Mouse (Mus musculus): ENCODE results near the gene Rbm47.

Rbm47 gene

GRCm38 (mm10) chr5:66061667-66062045 is 111.3 kb downstream of the Rbm47 start:
- no peak for DNase-seq

GRCm38 (mm10) chr5:66058844-66059243 is 114.1 kb downstream of the Rbm47 start:
- DNase-seq = no peak

GRCm38 (mm10) chr5:66056680-66057079 is 116.2 kb downstream of the Rbm47 start:
- DNase-seq = no peak

- DNase-seq = no peak
These were observed 118.5 kb downstream of the Rbm47 start for GRCm38 (mm10) chr5:66054394-66054793.

- DNase-seq = no peak
These were observed 120.0 kb downstream of the Rbm47 start for GRCm38 (mm10) chr5:66052777-66053548.

- no peak for DNase-seq
These were observed 122.1 kb downstream of the Rbm47 start for GRCm38 (mm10) chr5:66050841-66051240.

GRCm38 (mm10) chr5:66046356-66046755 is 126.6 kb downstream of the Rbm47 start:
- no peak for DNase-seq

GRCm38 (mm10) chr5:66043897-66044296 is 129.0 kb downstream of the Rbm47 start:
- DNase-seq = no peak

- DNase-seq = no peak
These were observed 130.1 kb downstream of the Rbm47 start for GRCm38 (mm10) chr5:66042651-66043340.

- DNase-seq = no peak
These were observed 132.1 kb downstream of the Rbm47 start for GRCm38 (mm10) chr5:66040744-66041279.

GRCm38 (mm10) chr5:66039813-66040212 is 133.1 kb downstream of the Rbm47 start:
- DNase-seq = no peak

GRCm38 (mm10) chr5:66037066-66037465 is 135.9 kb downstream of the Rbm47 start:
- no peak for DNase-seq

GRCm38 (mm10) chr5:66036440-66037054 is 136.4 kb downstream of the Rbm47 start:
- DNase-seq = no peak

- DNase-seq = no peak
These were observed 138.3 kb downstream of the Rbm47 start for GRCm38 (mm10) chr5:66034375-66035195.

- no peak for DNase-seq
These were observed 140.1 kb downstream of the Rbm47 start for GRCm38 (mm10) chr5:66032826-66033225.

- no peak for DNase-seq
These were observed 141.2 kb downstream of the Rbm47 start for GRCm38 (mm10) chr5:66031699-66032098.

- DNase-seq = no peak
These were observed 144.7 kb downstream of the Rbm47 start for GRCm38 (mm10) chr5:66028232-66028631.

GRCm38 (mm10) chr5:66027206-66027605 is 145.7 kb downstream of the Rbm47 start:
- DNase-seq = no peak

GRCm38 (mm10) chr5:66026796-66027195 is 146.1 kb downstream of the Rbm47 start:
- no peak for DNase-seq

GRCm38 (mm10) chr5:66015449-66015961 is 157.4 kb downstream of the Rbm47 start:
- no peak for DNase-seq

GRCm38 (mm10) chr5:66014437-66014836 is 158.5 kb downstream of the Rbm47 start:
- DNase-seq = no peak

- no peak for DNase-seq
These were observed 158.9 kb downstream of the Rbm47 start for GRCm38 (mm10) chr5:66013999-66014398.

Data from cerebellum, adult 9-10 months (tissue).